Mouse (Mus musculus) spleen, postnatal 10 days (tissue): ENCODE results near the gene Akap17b.

Experiments used
- DNase-seq, 2 experiments: peaks; one replicate each; pipeline ENCODE4 v3.0.0; 2021 to 2022; ENCODE audit warnings: low spot score in 2 of 2

Akap17b gene

DNA sequence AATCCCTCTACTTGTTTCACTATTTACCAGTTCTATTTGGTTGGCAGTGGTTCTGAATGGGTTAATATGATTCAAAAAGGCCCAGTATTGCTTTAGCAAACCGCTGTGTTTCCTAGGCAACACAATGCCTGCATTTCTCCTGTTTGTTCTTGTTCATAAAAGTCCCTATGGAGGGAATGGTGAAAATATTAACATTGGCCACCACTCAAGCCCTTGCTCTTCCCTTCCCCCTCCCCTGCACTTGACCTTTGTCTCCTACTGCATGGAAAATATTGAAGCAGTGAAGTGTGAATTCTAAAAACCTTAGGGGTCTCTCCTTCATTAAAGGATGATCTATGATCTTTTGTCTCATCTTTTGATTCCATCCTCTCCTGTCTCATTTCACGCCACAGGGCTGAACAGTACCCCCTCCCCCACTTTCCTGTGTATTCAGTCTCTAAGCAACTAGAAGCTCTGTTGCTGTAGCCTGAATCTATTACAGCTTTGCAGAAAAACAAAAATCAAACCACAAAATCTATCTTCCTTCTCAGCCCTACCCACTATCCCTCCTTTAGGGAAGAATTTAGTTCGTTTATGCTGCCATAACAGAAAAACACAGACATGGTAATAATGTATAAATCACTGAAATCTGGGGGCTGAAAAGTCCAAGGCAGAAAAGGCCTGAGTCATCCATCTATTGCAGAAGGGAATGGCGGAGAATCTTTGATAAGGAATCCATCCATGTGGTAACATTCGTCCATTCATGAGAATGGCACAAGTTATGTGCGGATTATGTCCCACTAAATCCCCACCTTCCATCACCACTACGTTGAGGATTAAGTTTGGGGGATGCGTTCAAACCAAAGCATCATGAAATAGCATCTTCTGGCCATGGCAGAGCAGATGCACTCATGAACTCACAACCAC, 57.6 kb downstream of the Akap17b start:
- no peak for DNase-seq

GRCm38 (mm10) chrX:36586629-36587303, 58.4 kb downstream of the Akap17b start:
- DNase-seq: no peak

DNA sequence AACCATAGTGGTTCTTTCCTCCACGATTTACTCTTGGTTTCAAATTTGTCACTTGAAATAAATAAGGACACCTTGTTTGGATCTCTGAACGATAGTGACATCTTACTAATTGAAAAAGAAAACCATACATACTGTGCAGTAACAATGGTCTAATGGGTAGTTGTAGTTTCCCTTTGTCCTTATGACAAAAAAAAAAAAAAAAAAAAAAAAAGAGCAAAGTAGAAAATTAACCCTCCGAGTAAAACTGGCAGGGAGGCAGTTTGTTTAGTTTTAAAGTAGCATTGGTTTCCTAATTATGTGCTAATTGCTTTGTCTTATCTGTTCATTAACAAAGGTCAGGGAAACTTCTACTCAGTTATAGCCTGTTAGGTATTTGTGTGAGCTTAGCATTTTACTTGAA, 83.1 kb downstream of the Akap17b start:
- DNase-seq: no peak

- peak; percentile 38 to 75 for DNase-seq
Measured at GRCm38 (mm10) chrX:36561650-36562049, 83.5 kb downstream of the Akap17b start.

DNA sequence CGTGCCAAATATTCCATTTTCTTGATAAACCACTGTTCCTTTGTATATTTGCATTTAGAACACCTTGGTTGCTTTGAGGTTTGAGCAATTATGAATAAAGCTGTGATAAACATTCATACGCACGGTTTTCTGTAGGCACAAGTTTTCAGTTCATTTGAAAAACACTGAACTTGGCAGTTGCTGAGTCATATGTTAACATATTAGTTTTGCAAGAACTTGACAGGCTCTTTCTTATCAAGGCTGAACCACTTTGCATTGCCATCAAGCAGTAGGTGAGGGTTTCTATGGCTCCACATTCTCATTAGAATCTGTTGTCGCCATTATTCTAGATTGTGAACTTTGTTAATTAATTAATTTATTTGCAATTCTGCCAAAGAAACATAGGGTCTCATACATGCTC, 85.0 kb downstream of the Akap17b start:
- DNase-seq: no peak
